Mouse (Mus musculus) ES-CJ7 (cell line): Measurements from ENCODE around the gene Srrm2.
A peak's percentile ranks its signal among the peaks of the same experiment; 100 is the strongest.

Source experiments
- DNase-seq: peaks from one replicate; pipeline ENCODE4 v3.0.0; 2011; ENCODE audit warnings: low read depth, low spot score

Srrm2 gene

GRCm38 (mm10) chr17:23853292-23853691 is 63.0 kb downstream of the Srrm2 start:
- peak; percentile 50 for DNase-seq

- DNase-seq = no peak
Measured at GRCm38 (mm10) chr17:23854229-23854765, 64.0 kb downstream of the Srrm2 start.

- DNase-seq = no peak
Measured at GRCm38 (mm10) chr17:23857193-23857592, 66.9 kb downstream of the Srrm2 start.

GRCm38 (mm10) chr17:23857913-23858312 is 67.6 kb downstream of the Srrm2 start:
- no peak for DNase-seq

- no peak for DNase-seq
Measured at GRCm38 (mm10) chr17:23862926-23863325, 72.6 kb downstream of the Srrm2 start.

GRCm38 (mm10) chr17:23867756-23868155 is 77.4 kb downstream of the Srrm2 start, which contains the start of gene Prss21:
Prss21 (plus strand) TSS chr17:23868056.
- DNase-seq = no peak

GRCm38 (mm10) chr17:23868513-23868912 is 78.2 kb downstream of the Srrm2 start:
- DNase-seq = no peak
